Mouse (Mus musculus) cerebellum, postnatal 25 days (tissue): ENCODE measurements around the gene Mettl24.

Source experiments
- DNase-seq, 2 experiments: peaks; one replicate each; pipeline ENCODE4 v3.0.0; 2021; ENCODE audit warnings: mixed read lengths in 2 of 2

The Mettl24 gene

DNA sequence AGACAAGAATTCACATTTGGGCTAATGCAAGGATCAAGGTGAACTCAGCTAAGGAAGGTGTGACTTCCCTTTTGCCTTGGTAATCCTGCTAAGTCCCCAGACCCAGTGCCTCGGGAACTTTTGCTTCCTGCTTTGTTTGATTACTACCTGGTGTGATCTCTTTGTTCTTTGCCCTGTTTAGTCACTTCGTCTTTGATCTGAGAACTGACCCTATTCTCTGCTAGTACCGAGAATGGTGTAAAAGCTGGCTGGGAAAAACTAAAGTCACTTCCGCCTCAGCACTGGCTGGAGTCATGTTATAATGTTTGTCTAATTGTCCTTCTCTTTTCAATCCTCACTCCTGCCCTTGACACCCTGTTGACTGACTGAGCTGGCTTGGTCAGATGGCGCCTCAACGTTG lies 133.4 kb downstream of the Mettl24 start:
- DNase-seq: no peak

DNA sequence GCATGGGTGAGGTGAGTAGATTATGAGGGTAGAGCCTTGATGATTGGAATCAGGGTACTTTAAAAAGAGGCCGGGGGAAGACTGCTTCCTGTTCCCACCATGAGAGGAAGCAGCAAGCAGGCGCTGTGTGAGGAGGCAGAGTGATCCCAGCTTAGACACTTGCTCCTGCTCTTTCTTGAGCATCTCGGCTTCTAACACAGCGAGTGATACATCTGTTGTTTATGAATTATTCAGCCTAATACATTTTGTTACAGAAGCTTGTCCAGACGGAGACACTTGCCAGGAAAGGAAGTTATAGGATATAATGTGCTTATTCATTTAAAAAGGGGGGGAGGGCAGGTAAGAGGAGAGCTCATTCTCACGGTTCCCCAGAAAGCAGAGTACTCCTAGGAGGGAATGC lies 142.9 kb downstream of the Mettl24 start:
- DNase-seq: no peak

DNA sequence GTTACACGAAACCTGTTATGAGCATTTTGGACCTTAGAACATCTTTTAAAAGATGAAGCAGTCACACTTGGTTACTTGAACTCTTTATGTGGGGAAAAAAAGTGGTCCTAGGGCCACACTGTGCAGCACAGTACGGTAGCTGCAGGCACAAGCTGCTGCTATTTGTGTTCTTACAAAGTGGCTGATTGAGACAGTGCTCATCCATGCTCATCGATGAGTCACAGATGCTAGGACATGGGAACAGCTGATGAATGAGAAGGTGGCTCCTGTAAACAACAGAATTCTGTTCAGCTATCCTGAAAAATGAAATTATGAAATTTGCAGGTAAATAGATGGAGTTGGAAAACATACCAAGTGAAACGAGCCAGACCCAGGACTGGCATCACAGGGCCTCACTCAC lies 144.6 kb downstream of the Mettl24 start:
- DNase-seq: no peak

DNA sequence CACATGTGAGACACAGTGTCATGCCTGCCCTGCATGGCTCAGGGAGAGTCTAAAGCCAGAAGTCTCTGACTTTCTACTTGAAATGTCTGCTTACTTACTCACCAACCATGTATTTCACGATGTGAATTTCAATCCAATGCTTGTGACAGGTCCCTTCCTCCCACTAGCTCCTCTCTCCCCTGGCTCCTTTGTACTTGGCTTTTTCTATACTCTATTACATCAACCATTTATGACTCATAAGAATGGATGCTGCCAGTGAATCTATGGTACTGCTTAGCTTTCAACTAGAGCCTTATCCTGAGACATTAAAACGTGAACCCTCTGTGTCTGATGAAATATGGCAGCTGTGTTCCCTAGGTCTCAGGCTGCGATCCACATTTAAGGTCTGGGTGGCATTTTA lies 147.2 kb downstream of the Mettl24 start:
- no peak for DNase-seq

DNA sequence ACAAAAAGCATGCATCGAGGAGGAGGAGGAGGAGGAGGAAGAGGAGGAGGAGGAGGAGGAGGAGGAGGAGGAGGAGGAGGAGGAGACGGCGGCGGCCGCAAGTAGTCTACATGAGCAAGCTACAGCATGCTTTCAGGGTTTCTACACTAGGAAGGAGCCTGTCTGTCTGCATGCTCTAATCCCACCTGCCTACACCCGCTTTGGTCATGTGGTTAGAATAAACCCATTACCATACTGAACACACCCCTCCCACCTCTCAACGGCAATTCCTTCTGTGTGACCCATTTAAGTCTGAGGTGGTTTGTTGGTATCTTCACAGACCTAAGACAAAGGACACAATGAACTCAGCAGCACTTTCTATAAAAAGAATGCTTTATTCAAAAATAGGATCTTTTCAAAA lies 148.2 kb downstream of the Mettl24 start:
- DNase-seq: no peak

DNA sequence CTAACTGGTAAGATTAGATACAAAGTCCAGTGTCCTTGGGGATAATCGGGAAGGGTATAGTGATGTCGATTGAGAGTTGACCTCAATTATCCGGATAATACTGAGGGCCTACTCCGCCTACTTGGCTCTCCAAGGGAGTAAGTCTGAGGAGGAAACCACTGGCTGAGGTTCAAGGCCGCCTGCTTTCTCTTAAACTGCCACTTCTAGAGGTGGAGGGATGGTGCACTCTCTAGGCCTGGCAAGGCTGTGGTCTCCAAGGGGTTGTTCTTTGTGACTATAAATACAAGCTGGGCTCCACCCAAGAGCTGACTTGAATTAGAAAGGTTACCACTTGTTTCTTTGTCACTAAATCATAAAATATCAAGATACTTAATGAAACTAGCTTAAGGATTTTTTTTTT lies 157.0 kb downstream of the Mettl24 start:
- peak in 1 of 2 experiments; percentile 40 for DNase-seq

DNA sequence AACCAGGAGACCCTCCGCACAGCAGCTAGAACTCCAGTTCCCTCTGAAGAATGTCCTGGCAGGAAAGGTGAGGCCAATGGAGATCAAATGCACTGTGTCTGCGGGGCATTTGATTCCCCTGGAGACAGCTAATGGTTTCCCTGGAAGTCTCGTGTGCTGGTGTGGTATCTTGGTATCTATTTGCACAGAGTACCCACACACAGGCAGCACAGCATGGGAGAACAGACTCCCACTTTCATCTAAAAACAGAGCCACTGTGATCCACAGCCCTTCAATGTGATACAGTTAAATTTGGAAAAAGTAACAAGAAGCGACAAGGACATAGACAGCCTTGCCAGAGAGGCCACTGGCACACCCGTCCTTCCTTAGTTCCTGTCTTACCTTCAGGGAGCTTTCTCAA lies 160.8 kb downstream of the Mettl24 start:
- no peak for DNase-seq

DNA sequence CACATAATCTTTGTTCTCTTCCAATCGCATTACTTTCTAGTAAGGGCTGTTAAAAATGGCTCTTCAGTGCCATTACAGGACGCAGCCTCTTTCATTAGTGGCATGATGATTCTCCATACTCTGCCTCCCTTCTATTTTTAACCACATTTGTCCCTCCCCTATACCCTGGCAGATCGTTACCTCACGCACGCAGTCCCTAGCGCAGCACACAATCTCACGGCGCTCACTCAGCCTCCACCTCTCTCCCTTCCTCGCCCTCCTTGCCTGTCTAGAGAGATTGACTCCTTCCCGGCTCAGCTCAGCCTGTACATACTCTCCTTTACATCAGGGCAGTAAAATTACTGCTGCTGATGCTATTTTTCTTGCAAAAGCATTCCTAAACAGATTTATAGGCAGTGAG lies 161.5 kb downstream of the Mettl24 start:
- no peak for DNase-seq

DNA sequence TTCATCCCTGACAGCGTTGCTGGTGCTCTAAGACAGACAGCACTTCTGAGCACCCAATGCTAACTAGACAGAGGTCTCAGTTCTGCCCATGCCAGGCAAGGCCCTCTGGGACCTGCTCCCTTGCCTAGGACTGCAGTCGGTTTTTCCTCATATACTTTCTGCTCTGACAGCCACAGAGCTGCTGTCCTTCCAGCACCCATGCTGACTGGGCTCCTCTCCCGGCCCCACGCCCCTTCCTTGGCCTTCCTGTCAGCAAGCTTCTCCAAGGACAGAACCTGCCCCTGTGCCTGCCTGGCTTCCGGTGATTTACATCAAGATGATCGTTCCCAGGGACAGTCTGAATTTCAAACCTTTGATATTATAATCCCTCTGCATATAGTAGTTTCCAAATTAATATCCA lies 162.5 kb downstream of the Mettl24 start:
- DNase-seq: peak; percentile 76 to 78

DNA sequence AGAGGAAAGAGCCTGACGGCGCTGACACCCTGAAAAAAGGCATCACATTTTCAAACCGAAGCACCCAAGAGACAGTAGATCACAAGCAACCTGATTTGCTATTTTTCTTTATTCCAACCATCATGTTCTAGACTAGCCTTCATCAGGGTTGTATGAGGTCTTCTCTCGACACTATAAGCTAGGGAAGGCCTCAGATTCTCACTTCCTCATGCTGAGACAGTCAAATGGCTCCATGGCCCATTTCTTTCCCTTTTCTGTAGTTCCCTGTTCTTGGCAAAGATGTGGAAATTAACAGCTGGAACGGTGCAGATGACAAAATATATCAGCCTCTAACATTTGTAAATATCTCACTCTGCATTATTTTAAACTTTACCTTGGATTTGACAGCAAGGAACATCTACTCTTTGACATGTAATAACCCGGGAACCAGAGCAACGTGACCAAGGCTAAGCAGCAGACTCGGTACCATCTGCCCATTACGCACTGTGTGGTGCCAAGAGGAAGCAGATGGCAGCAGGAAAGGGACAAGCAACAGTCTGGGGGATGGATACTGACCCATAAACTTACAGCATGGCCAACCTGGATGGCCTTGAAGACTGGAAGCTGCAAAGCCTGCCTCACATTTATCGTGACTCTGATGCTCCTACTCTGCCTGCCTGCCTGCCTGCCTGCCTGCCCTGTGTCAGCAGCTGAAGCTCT lies 164.2 kb downstream of the Mettl24 start:
- peak; percentile 88 for DNase-seq

DNA sequence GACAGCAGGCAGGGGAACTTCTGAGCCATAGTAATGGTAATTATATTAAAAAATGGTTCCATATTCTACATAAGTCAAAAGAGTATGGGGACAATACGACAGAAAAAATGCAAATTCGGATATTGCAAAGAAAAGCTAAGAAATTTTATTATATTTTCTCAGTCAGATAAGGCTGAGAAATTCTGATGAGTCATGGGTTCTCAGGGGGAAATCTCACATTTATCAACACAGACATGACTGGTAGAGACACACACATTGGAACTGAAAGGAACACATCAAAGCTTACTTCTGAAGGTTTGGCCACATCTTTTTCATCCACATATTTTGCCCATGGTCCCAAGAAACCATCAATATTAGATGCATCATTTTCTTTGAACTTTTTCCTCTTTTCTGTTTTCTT lies 167.6 kb downstream of the Mettl24 start:
- no peak for DNase-seq

DNA sequence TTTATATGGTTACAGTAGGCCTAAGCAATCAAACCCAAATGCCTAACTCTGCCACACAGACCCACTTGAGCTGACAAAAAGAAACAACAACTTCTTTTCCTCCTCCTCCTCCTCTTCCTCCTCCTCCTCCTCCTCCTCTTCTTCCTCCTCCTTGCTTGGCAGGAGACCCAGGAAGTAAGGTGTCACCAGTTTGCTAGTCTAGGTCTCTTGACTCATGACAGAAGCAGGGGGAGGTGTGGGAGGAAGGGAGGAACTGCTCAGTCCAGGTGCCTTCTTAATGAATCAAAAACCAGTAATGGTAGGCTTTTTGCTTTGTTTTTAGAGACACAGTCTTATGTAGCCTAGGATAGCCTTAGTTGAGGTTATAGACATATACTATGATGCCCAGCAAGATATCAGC lies 168.1 kb downstream of the Mettl24 start:
- DNase-seq: no peak

DNA sequence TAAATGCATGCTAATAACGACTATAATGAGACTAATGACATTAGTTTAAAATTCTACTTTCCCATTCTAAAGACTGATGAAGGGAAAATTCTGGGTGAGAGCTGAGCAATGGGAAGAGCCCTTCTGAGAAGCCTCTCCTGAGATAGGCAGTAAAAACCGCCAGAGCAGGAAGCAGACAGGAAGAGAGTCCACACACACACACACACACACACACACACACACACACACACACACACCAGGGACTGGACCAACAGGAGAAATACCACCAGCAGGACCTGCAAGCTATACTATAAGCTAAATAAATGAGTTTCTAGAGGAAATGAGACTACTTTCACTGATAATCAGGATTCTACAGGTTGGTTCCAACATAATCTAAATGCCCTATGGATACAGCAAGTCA lies 172.5 kb downstream of the Mettl24 start:
- no peak for DNase-seq

DNA sequence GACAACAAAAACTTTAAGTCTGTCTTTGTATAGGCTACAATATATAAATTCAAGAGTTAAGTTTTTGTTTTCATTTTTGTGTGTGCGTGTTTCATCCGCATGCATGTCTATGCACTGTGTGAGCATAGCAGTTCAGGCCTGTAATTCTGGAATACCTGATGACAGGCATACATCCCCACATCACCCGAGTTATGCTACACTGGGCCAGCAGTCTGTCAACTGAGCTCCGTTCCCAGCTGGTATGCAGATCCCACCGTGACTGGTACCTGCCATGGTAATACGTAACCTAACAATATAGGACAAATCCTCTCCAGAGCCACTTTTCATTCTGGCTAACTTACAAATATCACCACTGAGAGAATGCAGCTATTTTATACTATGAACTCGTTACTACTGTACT lies 173.6 kb downstream of the Mettl24 start:
- DNase-seq: peak; percentile 40 to 43

DNA sequence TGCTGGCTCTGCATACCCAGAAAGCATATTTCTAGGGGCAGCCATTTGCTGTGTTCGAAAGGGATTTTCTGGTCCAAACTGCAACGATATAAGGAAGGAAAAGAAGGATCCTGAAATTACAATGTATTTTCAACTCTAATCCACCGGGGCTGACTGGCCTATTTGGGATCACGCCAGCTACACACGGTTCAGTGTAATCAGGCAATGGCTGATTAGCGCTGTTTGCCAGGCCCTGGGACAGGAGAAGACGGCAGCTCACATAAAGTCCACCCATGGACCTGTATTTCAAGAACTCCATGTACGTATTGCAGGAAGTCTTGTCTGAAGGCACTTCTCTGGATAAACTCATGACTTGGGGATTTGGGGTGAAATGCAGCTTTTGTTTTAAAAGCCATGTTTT lies 174.5 kb downstream of the Mettl24 start:
- DNase-seq: peak; percentile 84 to 91
